Mouse (Mus musculus) inflammation-experienced regulatory T-cells, adult 16 weeks (primary cell): ENCODE data around the gene Ager. TPM values are rescaled to one million over a fixed set of nuclear protein-coding genes. Genes with fewer than 3 reads are reported as not detected.

Source experiments
- polyA plus RNA-seq: library from polyadenylated mRNA; unstranded; fragments of 100-300 nt; shearing (Covaris generic); gene quantifications from one replicate; pipeline ENCODE4 v1.2.1, GENCODE M21; 2017

Gene Ager
- 2.7 TPM for polyA plus RNA-seq

DNA sequence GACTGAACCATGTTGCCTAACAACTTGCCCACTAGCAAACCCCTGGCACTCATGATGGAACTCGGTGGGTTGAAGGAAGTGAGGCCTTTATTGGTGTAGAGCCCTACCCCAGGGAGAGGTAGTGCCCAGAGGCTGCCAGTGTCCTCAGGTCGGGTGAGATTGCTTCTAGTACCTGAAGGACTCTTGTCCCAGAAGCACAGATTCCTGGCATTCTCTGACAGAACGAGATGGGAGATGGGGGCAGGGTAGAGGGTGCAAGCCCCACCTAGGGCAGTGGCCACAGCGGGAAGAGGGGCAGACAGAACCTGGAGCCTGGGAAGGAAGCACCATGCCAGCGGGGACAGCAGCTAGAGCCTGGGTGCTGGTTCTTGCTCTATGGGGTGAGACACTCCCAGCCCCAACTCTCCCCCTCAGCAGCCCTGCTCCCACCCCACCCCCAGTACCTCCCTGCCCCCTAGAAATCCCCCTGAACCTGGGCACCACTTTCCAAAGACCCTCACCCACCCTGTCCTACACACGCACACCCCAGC, at the start of gene Ager:
TSS of gene Ager (plus strand) at position 297 of the 530 bp plus-strand sequence.

DNA sequence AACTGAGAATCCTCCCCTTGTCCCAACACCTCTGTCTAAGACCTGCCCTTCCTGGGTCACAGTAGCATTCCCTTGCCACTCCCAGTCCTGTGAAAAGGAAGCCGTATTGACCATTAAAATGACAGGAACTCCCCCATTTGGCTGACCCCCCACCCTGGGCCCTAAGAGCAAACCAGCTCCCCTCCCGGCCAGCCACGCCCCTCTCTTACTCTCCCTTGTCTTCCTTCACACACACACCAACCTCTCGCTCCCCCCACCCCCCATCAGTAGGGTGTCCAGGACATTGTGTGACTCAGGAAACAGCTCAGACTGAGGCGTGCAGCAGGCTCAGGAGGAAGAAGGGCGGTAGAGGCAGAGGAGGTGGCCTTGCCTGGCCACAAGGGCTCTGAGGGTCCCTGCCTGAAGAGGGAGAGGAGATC, 33.6 kb upstream of the Ager start, which contains the start of gene Notch4:
TSS of gene Notch4 (plus strand) at position 266 of the 419 bp plus-strand sequence.

DNA sequence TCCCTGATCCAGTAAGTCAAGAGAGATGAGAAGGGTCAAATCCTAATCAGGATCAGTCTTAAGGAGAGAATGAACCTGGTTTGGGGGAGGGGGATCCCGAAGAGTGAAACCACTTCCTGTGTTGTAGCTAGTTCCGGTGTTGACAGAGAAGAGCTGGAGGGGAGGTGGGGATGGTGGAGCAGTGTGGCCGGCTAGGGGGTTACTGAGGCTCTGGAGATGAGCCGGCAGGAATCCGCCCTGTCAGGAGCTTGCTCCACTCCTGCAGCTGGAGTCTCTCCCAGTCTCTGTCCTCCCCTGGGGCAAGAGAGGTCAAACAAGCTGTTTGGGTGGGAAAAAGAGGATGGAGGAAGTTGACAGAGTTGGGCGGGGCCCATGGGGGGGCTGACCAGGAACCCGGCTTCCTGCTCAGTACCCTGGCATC, 8.0 kb upstream of the Ager start, which contains the start of gene Gpsm3:
TSS of gene Gpsm3 (plus strand) at position 126 of the 421 bp plus-strand sequence.

GRCm38 (mm10) chr17:34591029-34591993, 6.4 kb upstream of the Ager start, which contains the start of gene Pbx2:
Pbx2 (plus strand) TSS chr17:34591266.

DNA sequence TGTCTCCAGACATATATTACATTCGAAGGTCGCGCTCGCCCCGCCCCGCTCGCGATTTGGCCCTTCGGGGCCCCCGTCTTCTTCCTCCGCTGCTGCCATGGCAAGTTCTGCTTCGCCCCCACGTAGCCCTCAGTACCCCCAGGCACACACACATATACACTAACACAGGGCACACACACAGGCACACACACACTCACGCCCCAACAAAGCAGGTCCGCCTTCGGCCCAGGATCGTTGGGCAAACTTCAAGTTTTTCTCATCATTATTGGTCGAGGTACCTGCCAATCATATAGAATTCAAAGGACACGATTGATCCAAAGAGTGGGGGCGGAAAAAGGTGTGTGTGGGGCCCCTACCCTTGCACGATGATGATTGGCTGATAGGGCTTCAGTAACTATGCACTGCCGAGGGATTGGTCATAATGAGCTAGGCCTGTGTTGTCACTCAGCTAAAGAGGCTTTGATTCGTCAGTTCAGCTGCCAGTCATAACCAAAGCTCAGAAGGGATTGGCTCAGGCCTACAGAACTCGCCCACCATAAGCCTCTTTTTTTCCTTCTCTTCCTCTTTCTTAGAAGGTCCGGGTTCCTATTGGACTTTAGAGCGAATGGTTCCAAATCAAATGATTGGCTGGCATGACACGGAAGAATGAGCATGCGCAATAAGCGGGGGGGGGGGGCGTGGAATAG, 5.9 kb downstream of the Ager start, which contains the start of gene Rnf5:
TSS of gene Rnf5 (minus strand) at position 316 of the 686 bp plus-strand sequence.

GRCm38 (mm10) chr17:34604061-34604508, 6.4 kb downstream of the Ager start, which contains the start of gene Agpat1:
Agpat1 (plus strand) TSS chr17:34604262.

GRCm38 (mm10) chr17:34615871-34616270, 18.2 kb downstream of the Ager start, which contains the start of gene Egfl8:
Egfl8 (minus strand) TSS chr17:34615971.

GRCm38 (mm10) chr17:34627943-34628643, 30.4 kb downstream of the Ager start, which contains the start of gene Ppt2:
Ppt2 (minus strand) TSS chr17:34628510.

GRCm38 (mm10) chr17:34629221-34629751, 31.6 kb downstream of the Ager start, which contains the start of gene Prrt1:
Prrt1 (plus strand) TSS chr17:34629533.

GRCm38 (mm10) chr17:34644608-34645007, 46.9 kb downstream of the Ager start, which contains the start of gene Fkbpl:
Fkbpl (plus strand) TSS chr17:34644764.

DNA sequence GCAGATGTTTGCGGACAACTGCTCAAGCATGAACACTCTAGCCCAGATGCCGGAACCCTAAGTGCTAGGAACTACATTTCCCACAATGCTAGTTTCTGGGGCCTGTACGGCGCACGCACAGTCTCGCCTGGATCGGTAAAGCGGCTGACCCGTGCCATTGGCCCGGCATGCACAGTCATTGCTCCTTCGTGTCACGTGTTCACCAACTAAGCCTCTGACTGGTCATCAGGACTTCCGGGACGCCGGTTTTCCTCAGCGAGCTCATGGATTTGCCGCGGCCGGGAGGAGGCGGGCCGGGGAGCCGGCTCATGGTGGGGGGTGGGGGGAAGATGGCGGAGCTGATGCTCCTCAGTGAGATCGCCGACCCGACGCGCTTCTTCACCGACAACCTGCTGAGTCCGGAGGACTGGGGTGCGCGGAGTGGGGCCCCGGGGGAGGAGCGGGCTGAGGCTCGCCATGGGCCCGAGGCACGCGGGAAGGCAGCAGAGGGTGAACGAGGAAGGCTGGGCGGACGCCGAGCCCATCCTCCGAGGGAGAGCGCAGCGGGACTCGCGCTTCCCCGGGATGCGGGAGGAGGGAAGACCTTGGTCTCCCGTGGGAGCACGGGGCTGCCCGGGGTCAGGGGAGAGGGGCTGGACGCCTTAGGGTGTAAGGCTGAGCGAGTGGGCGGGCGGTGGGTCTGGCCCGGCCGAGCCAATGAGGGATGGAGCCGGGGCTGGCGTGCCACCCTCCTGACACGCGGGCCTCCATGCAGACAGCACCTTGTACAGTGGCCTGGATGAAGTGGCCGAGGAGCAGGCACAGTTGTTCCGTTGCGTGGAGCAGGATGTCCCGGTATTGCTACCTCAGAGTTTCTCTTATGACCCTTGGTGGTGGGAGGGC, 49.5 kb downstream of the Ager start, which contains the start of gene Atf6b:
TSS of gene Atf6b (plus strand) at position 241 of the 882 bp plus-strand sequence.

Other genes starting within 250 kb of the Ager start
- gene Btnl2, start 243.0 kb upstream of the Ager start, polyA plus RNA-seq: 0.45 TPM
- not detected for gene Btnl1, start 220.7 kb upstream of the Ager start, polyA plus RNA-seq
- 0.74 TPM for gene BC051142, start 199.0 kb upstream of the Ager start, polyA plus RNA-seq
- 0.40 TPM for gene Btnl4, start 120.5 kb upstream of the Ager start, polyA plus RNA-seq
- 0.34 TPM for gene Btnl6, start 80.5 kb upstream of the Ager start, polyA plus RNA-seq
- gene Notch4, start 33.6 kb upstream of the Ager start, polyA plus RNA-seq: 0.06 TPM
- 285 TPM for gene Gpsm3, start 8.1 kb upstream of the Ager start, polyA plus RNA-seq
- gene Pbx2, start 6.6 kb upstream of the Ager start, polyA plus RNA-seq: 12.8 TPM
- 115 TPM for gene Rnf5, start 5.8 kb downstream of the Ager start, polyA plus RNA-seq
- gene Agpat1, start 6.4 kb downstream of the Ager start, polyA plus RNA-seq: 32.6 TPM
- gene Egfl8, start 18.1 kb downstream of the Ager start, polyA plus RNA-seq: 3.8 TPM
- gene Ppt2, start 30.6 kb downstream of the Ager start, polyA plus RNA-seq: 28.1 TPM
- 3.8 TPM for gene Prrt1, start 31.7 kb downstream of the Ager start, polyA plus RNA-seq
- 5.5 TPM for gene Fkbpl, start 46.9 kb downstream of the Ager start, polyA plus RNA-seq
- gene Atf6b, start 49.3 kb downstream of the Ager start, polyA plus RNA-seq: 95.5 TPM
- not detected for gene Tnxb, start 72.7 kb downstream of the Ager start, polyA plus RNA-seq
- gene C4b, start 146.0 kb downstream of the Ager start, polyA plus RNA-seq: not detected
- gene Cyp21a1, start 206.7 kb downstream of the Ager start, polyA plus RNA-seq: not detected
- 38.5 TPM for gene Stk19, start 239.1 kb downstream of the Ager start, polyA plus RNA-seq
- gene Dxo, start 239.2 kb downstream of the Ager start, polyA plus RNA-seq: 96.4 TPM